Mouse (Mus musculus) kidney, postnatal 4 days (tissue): ENCODE measurements around the gene Sec24d.
"Not testable (repeated sequence)": the region's sequence is repeated elsewhere in the genome, so short reads cannot be mapped to it uniquely, and the experiment has no call there.

Source experiments
- DNase-seq, 2 experiments: peaks; one replicate each; pipeline ENCODE4 v3.0.0; 2021; ENCODE audit warnings: mixed read lengths in 2 of 2

Sec24d gene

DNA sequence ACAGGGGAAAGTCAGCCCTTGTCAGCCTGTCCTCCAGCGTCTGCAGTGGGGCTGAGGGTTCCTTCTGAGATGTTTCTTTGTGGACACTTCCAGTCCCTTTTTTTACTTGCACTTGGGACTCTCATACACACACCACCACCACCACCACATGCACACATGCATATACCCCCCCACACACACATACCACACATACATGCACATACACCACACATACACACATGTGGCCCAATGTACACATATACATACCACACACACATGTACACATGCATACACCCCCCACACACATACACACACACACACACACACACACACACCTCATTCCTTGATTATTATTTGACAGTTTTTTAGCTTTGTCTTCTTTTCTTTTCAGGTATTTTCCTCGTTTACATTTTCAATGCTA, 73.8 kb downstream of the Sec24d start:
- DNase-seq, result no peak

GRCm38 (mm10) chr3:123343690-123344089, 76.4 kb downstream of the Sec24d start:
- no peak for DNase-seq

- no peak for DNase-seq
These were observed 81.0 kb downstream of the Sec24d start for GRCm38 (mm10) chr3:123348080-123348802.

DNA sequence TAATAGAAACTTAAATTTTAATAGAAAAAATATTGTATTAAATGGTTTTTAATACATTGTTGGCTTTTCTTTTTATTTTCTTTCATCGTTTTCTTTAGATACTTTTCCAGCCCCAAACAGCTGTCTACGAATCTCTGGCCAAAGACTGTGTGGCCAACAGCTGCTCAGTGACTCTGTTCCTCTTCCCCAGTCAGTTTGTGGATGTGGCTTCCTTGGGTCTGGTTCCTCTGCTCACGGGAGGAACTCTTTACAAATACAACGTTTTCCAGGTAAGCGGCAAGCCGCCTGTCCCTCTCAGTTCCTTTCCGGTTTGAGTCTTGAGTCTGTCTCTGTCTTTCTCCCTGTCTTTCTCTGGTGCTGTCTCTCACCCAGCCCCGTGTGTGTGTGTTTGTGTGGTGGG, 83.3 kb downstream of the Sec24d start:
- no peak for DNase-seq

- DNase-seq, result no peak
These were observed 84.3 kb downstream of the Sec24d start for GRCm38 (mm10) chr3:123351519-123351918.

GRCm38 (mm10) chr3:123353183-123353582, 85.9 kb downstream of the Sec24d start:
- DNase-seq, result peak; percentile 61 to 67

GRCm38 (mm10) chr3:123353661-123354060, 86.4 kb downstream of the Sec24d start:
- DNase-seq, result no peak

GRCm38 (mm10) chr3:123354388-123354787, 87.1 kb downstream of the Sec24d start:
- DNase-seq, result no peak

- no peak for DNase-seq
These were observed 89.2 kb downstream of the Sec24d start for GRCm38 (mm10) chr3:123356377-123356991.

DNA sequence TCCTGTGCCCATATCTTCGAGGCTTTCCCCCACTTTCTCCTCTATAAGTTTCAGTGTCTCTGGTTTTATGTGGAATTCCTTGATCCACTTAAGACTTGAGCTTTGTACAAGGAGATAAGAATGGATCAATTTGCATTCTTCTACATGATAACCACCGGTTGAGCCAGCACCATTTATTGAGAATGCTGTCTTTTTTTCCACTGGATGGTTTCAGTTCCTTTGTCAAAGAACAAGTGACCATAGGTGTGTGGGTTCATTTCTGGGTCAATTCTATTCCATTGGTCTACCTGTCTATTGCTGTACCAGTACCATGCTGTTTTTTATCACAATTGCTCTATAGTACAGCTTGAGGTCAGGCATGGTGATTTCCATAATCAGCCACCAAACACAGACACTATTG, 99.6 kb downstream of the Sec24d start:
- not testable (repeated sequence) for DNase-seq

GRCm38 (mm10) chr3:123369161-123369560, 101.9 kb downstream of the Sec24d start:
- no peak for DNase-seq

GRCm38 (mm10) chr3:123370927-123371326, 103.7 kb downstream of the Sec24d start:
- DNase-seq, result no peak

DNA sequence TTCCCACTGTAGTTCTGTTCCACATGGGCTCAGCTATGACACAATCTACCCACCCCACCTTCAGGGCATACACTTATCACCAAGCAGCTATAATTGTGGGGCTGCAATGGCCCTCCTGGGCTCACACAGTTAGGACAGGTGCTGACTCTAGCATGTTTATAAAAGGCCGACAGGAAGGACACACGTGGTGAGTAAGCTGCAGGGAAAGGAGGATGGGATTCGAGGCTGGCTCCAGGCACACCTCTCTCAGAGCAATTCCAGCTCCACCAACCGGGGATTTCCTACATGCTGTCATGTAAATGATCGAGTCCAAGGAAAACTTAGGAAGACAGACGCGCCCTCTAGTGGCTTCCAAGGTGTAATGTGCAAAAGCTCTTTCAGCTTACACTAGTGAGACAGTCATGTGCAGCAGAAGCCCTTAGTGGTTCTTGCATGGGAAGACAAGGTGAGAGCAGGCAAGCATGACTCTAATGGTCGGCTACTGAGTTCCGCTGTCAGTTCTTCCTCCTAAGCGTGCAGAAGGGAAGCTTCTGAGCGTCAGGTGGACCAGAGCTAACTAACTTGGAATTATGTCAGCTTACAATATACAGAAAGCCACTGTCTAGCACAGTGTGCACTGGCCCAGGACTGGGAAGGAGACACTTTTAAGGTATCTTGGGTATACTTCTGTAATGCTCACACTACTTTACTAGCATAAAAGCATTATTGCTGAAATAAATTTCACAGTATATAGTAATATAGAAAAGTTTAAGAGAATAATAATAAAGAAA, 104.7 kb downstream of the Sec24d start:
- DNase-seq, result peak; percentile 82 to 86

DNA sequence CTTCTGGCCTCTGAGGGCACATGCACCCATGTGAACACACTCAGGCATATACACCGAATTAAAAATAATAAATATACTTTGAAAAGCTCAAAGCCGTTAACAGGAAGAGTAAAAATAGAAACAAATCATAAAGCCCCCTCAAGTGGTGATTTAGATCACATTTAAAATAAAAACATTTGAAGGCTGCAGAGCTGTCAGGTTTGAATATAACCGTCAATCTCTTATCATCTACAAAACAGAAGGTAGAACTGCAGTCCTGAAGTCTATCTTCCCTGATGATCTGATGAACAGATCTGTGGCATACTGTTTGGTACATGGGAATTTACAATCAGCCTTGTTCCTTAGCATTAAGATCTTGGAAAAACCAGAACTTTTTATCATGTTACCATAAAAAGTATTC, 109.3 kb downstream of the Sec24d start:
- DNase-seq, result no peak

GRCm38 (mm10) chr3:123384435-123384834, 117.2 kb downstream of the Sec24d start:
- DNase-seq, result no peak

GRCm38 (mm10) chr3:123385118-123385485, 117.8 kb downstream of the Sec24d start:
- DNase-seq, result no peak

DNA sequence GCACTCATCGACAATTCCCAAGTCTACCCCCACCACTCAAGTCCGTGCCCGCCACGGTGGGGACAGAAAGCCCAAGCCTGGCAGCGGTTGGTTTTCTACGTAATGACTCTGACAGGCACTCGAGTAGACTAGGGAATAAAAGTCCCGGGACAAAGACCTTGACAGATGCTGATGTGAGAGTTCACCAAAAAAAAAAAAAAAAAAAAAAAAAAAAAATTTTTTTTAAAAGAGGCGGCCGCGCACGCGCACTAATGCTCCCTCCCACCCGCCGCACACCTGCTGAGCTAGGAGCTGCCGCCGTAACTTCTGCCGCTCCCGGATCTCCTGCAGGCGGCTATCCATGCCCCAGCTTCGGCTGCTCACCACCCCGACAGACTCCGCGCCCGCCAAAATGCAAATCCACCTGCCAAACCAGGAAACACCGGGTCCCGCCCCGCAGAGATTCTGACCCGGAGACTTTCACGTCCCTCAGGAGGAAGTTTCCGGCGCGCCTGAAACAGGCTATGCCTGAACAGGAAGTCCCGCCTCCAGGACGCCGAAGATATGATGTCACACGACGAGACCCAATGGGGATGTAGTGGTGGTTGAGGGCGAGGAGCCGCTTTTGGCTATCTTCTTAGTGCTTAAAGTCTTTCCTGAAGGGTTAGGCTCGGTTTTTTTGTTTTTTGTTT, 118.4 kb downstream of the Sec24d start, which contains the start of gene Mettl14:
Gene Mettl14, minus strand, starts transcription at position 623 of the 671 bp plus-strand sequence.
- DNase-seq, result peak; percentile 97 to 98

- not testable (repeated sequence) for DNase-seq
These were observed 119.0 kb downstream of the Sec24d start for GRCm38 (mm10) chr3:123386157-123386780.

DNA sequence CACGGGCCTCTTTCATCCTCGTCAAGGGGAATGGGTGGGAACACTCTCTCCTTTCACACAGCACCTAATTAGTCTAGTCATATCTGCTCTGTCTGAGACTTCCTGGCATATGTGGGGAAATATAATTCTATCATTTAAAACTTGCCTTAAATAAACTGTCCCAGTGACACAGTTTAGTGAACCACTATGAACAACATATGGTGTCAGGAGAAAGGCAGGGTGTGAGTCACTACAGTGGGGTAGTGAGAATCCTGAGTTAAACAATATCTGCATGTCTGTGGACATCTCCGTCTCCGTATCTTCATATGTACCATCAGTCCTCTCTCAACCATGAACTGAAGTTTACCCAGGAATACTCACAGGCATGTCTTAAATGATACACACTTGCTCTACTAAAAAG, 123.9 kb downstream of the Sec24d start:
- no peak for DNase-seq

DNA sequence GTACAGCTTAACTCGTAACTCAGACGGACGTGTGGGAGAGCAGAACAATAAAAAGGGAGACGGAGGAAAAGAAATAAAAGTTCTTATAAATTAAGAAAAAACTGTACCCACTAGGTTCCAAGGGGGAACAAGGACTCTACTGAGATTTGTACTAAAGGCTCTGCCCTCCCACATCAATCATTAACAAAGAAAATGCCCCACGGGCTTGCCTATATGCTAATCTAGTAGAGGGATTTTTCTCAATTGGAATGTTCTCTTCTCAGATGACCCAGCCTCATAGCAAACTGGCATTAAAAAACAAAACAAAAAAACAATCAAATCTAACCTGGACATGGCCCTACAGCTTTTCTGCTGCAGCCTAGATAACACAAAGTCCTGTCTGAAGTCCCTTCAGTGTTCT, 128.4 kb downstream of the Sec24d start:
- peak; percentile 26 to 48 for DNase-seq

DNA sequence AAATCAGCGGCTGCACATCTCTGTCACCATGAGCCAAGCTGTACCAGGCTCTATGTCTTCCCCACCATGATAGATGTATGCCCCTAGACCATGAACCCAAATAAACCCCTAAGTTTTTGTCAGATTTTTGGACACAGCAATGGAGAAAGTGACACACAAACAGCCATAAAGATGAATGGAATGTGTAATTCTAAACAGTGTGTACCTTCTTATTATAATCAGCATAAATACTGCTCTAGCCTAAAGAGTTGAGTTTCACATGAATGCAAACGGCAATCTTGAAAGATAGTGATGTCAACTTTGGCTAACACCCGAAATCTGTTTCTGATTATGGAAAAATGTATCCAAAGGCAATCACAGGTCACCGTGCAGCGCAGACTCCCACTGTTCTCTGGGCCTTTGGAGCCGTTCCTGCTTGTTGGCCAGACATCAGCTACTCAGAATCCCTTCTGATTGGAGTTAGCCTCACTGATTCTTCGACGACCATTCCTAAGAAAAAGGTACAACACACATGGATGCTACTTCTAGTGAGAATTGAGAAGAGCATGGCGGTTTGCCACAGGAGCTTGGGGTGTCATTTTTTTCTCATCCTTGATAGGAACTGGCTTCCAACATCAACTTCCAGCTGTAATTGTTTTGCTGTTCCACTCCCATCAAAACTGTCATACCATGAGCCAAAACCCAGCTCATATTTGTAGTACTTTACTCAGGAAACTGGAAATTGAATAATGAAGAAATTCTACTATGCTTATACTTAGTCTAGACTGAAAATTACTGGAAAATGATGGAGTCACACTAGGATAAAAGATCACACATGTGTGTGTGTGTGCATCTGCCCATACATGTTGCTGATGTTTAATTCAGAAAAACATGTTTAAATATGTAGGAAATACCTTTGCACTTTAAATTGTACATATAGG, 130.6 kb downstream of the Sec24d start:
- DNase-seq, result peak in 1 of 2 experiments; percentile 7

GRCm38 (mm10) chr3:123404945-123405344, 137.7 kb downstream of the Sec24d start:
- no peak for DNase-seq
